Mouse (Mus musculus) liver, postnatal 0 days (tissue): ENCODE measurements at regions not wholly inside any gene's neighbourhood (a gene's known extent, or its start where the extent isn't known, plus 50 kb on each side); places are given as distances from the start of the nearest gene placed in this dataset.

Experiments
- ATAC-seq: fragments of 200-750 bp; cut with Nextera tagmentation; 2 replicates; pipeline ENCODE4 v1.8.0; 2017; ENCODE audit warnings: mild to moderate bottlenecking, moderate library complexity
- DNase-seq: peaks from one replicate; pipeline ENCODE4 v3.0.0-alpha.2; 2016
- H3K27ac ChIP-seq: fragments of 300-500 bp; sonication (generic); 2 replicates; pipeline ENCODE4 v1.5.1; 2014; ENCODE audit warnings: antibody characterized with exemption, moderate library complexity, mild to moderate bottlenecking, low read depth
- H3K27me3 ChIP-seq: fragments of 300-500 bp; sonication (generic); 2 replicates; pipeline ENCODE4 v1.6.1; 2014; ENCODE audit warnings: low read length, control low read depth, mixed read lengths; ENCODE audit not compliant: insufficient read depth
- H3K36me3 ChIP-seq: fragments of 300-500 bp; sonication (generic); replicated peaks from 2 replicates; pipeline ENCODE4 v1.6.1; 2014; ENCODE audit warnings: mild to moderate bottlenecking, control low read depth, low read length, moderate library complexity, mixed read lengths; ENCODE audit not compliant: insufficient read depth
- H3K4me1 ChIP-seq: fragments of 300-500 bp; sonication (generic); 2 replicates; pipeline ENCODE4 v1.6.1; 2014; ENCODE audit warnings: antibody characterized with exemption, mild to moderate bottlenecking, control low read depth; ENCODE audit not compliant: insufficient read depth
- H3K4me2 ChIP-seq: fragments of 300-500 bp; sonication (generic); 2 replicates; pipeline ENCODE4 v1.6.1; 2014; ENCODE audit warnings: low read depth, mild to moderate bottlenecking, low read length, moderate library complexity, mixed read lengths
- H3K4me3 ChIP-seq: fragments of 300-500 bp; sonication (generic); 2 replicates; pipeline ENCODE4 v1.5.1; 2014; ENCODE audit warnings: low read depth, low read length
- H3K9ac ChIP-seq: fragments of 300-500 bp; sonication (generic); replicated peaks from 2 replicates; pipeline ENCODE4 v1.6.1; 2014; ENCODE audit warnings: mild to moderate bottlenecking, moderate library complexity
- H3K9me3 ChIP-seq: fragments of 300-500 bp; sonication (generic); 2 replicates; pipeline ENCODE4 v1.6.1; 2016; ENCODE audit warnings: mild to moderate bottlenecking, control low read depth, low read length, mixed read lengths
- CTCF ChIP-seq: sonication (generic); IDR thresholded peaks from 2 replicates; pipeline ENCODE4 v1.5.1; 2016; ENCODE audit warnings: antibody characterized with exemption, low read depth
- EP300 ChIP-seq: IDR thresholded peaks from 2 replicates; pipeline ENCODE4 v1.6.1; 2016; ENCODE audit warnings: antibody characterized with exemption, low read depth, mild to moderate bottlenecking
- WGBS: fragments of 180-500 bp; shearing (Covaris S2); extraction: QIAGEN DNeasy Blood & Tissue Kit; methylation state at CpG from one replicate; pipeline ENCODE4 v1.1.7; 2014; ENCODE audit not compliant: insufficient replicate concordance; 5-methylcytosine and 5-hydroxymethylcytosine counted together

- 74% methylated on average over 1 of the region's 1 CpGs for WGBS
- no peak for ATAC-seq
These were observed 912.9 kb downstream of the Robo2 start for GRCm38 (mm10) chr16:73498636-73499208.

DNA sequence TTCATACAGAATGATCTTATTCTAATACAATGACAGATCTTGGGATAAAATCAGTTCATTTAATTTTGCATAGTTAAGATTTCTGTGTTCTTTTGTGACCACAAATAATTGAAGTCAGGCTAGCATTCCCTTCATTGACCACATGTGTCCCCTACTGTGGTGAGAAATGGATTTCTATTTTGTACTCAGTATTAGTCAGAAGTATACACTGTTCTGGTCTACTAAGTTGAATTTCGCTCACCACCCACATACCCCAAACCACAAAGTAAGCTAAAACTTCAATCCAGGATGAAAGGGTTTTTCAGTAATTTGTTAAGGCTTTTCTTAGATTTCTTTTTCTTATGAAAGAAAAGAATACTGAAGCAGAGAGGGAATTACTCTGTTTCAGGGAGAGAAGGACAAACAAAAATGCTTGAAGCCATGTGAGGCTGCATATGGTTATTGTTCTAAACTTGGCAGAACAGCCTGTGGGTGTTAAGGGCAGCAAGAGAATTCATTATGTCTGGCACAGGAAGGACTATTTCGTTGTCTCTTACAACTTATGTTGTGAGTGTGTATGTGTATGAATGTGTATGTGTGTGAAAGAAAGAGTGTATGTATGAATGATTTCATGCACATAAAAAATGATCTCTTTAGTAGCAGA is 928.3 kb downstream of the Robo2 start:
- no peaks in the 10 kb centered on the region for H3K9me3 ChIP-seq
- ATAC-seq, result no peak
- no peaks in the 10 kb centered on the region for H3K4me1 ChIP-seq
- no peak for TF ChIP-seq CTCF
- no peak for TF ChIP-seq EP300
- DNase-seq, result no peak
- no peak overlapping the region for H3K27ac ChIP-seq
- no peaks in the 10 kb centered on the region for H3K36me3 ChIP-seq
- H3K27me3 ChIP-seq, result no peaks in the 10 kb centered on the region
- WGBS, result 60% methylated on average over 2 of the region's 2 CpGs
- H3K4me2 ChIP-seq, result no peak overlapping the region
- no peak overlapping the region for H3K9ac ChIP-seq
- H3K4me3 ChIP-seq, result no peak overlapping the region

More at GRCm38 (mm10) chr16:73498636-73499208, 912.9 kb downstream of the Robo2 start:
- Histone ChIP-seq H3K4me2 (no peak overlapping the region), H3K27ac (no peak overlapping the region), H3K36me3 (no peaks in the 10 kb centered on the region), H3K27me3 (no peaks in the 10 kb centered on the region), H3K9me3 (no peaks in the 10 kb centered on the region), H3K4me1 (no peaks in the 10 kb centered on the region), H3K9ac (no peak overlapping the region), H3K4me3 (no peak overlapping the region)
- TF ChIP-seq EP300 (no peak), CTCF (no peak)
- DNase-seq, result no peak

GRCm38 (mm10) chr16:73482176-73482575 is 929.4 kb downstream of the Robo2 start:
- Histone ChIP-seq H3K4me3 (no peak overlapping the region), H3K4me2 (no peak overlapping the region), H3K27me3 (no peaks in the 10 kb centered on the region), H3K36me3 (no peaks in the 10 kb centered on the region), H3K4me1 (no peaks in the 10 kb centered on the region), H3K9me3 (no peaks in the 10 kb centered on the region), H3K9ac (no peak overlapping the region), H3K27ac (no peak overlapping the region)
- no peak for ATAC-seq
- 59% methylated on average over 6 of the region's 6 CpGs for WGBS
- TF ChIP-seq EP300 (no peak), CTCF (no peak)
- no peak for DNase-seq

GRCm38 (mm10) chr16:73473502-73473901 is 938.1 kb downstream of the Robo2 start:
- H3K27me3 ChIP-seq, result no peaks in the 10 kb centered on the region
- H3K9ac ChIP-seq, result no peak overlapping the region
- H3K4me1 ChIP-seq, result no peaks in the 10 kb centered on the region
- H3K4me2 ChIP-seq, result no peak overlapping the region
- no peaks in the 10 kb centered on the region for H3K9me3 ChIP-seq
- H3K27ac ChIP-seq, result no peak overlapping the region
- H3K4me3 ChIP-seq, result no peak overlapping the region
- ATAC-seq (no peak; the same call in 1 of the 2 replicates), DNase-seq (no peak)
- no peak for TF ChIP-seq CTCF
- no peak for TF ChIP-seq EP300
- 54% methylated on average over 2 of the region's 2 CpGs for WGBS
- no peaks in the 10 kb centered on the region for H3K36me3 ChIP-seq

GRCm38 (mm10) chr16:73471547-73471946 is 940.1 kb downstream of the Robo2 start:
- H3K36me3 ChIP-seq, result no peaks in the 10 kb centered on the region
- no peaks in the 10 kb centered on the region for H3K27me3 ChIP-seq
- DNase-seq, result no peak
- H3K9ac ChIP-seq, result no peak overlapping the region
- no peak for ATAC-seq
- H3K4me2 ChIP-seq, result no peak overlapping the region
- no peak overlapping the region for H3K4me3 ChIP-seq
- no peak overlapping the region for H3K27ac ChIP-seq
- WGBS, result 62% methylated on average over 5 of the region's 5 CpGs
- no peaks in the 10 kb centered on the region for H3K9me3 ChIP-seq
- no peaks in the 10 kb centered on the region for H3K4me1 ChIP-seq
- no peak for TF ChIP-seq CTCF
- TF ChIP-seq EP300, result no peak

DNA sequence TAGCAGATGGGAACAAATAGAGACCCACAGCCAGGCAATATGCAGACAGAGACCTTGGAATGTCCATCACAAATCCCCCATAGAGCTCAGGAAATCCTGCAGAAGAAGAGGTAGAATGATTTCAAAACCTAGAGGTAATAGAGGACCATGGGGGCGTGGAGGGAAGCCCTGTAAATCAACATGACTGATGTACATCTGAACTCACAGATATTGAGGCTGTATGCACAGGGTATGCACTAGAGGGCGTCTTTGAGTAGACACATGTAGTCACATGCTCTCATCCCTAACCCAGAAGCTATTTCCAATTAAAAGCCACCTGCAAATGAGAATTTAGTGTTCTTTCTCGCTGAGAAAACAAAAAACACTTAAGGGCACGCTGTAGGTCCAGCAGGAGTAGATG is 941.1 kb downstream of the Robo2 start:
- Histone ChIP-seq H3K4me2 (no peak overlapping the region), H3K9me3 (no peaks in the 10 kb centered on the region), H3K27ac (no peak overlapping the region), H3K4me1 (no peaks in the 10 kb centered on the region), H3K4me3 (no peak overlapping the region), H3K27me3 (no peaks in the 10 kb centered on the region), H3K9ac (no peak overlapping the region), H3K36me3 (no peaks in the 10 kb centered on the region)
- 47% methylated on average over 4 of the region's 4 CpGs for WGBS
- DNase-seq, result no peak
- ATAC-seq, result no peak
- no peak for TF ChIP-seq EP300
- TF ChIP-seq CTCF, result no peak
